Mouse (Mus musculus) gastrocnemius, postnatal 4 days (tissue): ENCODE results near the gene Focad. TPM values are rescaled to one million over a fixed set of nuclear protein-coding genes. Genes with fewer than 3 reads are reported as not detected.

Experiments
- DNase-seq, 2 experiments: peaks; one replicate each; pipeline ENCODE4 v3.0.0; 2021 to 2022; ENCODE audit warnings: low spot score in 2 of 2, mixed read lengths in 2 of 2
- total RNA-seq, 2 experiments: library from RNA; stranded (reverse); gene quantifications; 2 replicates each; pipeline ENCODE4 v1.2.3; 2021

The Focad gene
- total RNA-seq, 2 experiments from 2014 or later: 17.5 to 17.7 TPM

DNA sequence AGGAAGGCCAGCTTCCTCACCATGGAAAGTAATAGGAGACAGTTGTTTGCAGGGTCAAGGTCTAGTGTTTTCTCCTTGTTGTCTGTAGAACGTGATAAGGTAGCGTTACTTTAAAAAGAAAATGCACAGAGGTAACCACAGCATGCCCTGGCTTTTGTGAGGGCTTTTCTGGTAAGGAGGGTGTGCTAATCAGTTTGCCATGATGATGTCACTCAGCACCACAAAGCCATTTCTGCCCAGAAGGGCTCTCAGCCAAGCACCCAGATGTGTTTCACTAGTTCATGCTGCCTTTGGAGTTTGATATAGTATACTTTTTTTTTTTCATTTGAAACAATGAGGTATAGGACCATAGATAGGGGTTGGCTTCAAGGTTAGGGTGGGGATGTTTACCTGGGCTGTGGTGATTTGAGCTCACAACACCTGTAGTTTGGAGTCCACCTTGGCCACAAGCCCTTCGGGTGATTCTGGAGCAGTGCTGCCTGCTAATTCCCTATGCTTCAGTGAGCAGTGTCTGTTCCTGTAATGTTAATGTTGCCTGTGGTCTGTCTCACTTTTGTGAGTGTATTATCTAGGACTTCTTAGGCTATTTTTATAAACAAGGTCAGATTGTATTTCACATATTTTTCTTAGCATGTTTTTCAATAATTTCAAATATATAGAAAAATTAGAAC is 61.2 kb downstream of the Focad start:
- no peak for DNase-seq

GRCm38 (mm10) chr4:88156961-88157360 is 62.5 kb downstream of the Focad start:
- DNase-seq: no peak

DNA sequence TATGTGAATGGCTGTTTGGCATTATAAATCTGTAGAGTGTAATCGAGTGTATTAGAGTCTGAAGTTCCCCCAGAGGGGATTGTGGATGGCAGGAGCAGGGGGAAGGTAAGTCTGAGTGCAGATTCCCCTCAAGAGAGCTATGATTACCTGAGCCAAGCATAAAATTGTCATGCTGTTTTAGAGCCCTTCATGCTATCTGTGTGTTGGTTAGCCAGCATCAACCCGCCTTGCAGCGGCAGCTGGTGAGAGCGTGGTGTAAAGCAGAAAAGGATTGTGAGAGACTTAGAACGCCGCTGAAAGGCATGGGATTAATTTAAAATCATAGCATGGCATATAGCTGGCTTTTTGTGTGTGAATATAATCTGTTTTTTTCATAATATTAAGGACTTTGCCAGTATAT is 63.2 kb downstream of the Focad start:
- no peak for DNase-seq

GRCm38 (mm10) chr4:88159256-88159655 is 64.8 kb downstream of the Focad start:
- DNase-seq: no peak

DNA sequence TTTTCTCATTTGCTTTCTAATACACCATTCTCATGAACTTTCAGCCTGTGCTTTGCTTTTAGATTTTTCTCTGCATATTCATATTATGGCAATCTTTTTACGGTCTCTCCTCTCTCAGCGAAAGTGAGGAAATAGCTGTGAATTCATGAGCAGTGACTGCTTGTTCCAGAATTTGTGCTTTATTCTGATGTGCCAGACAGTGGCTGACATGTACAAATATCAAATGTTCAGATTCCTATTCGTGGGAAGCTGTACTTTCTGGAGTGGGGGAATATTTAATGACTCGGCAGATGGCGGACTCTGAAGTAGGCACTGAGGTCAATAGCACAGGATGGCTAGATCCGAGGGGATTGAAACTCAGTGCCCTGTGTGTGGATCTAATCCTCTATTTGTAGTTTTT is 65.3 kb downstream of the Focad start:
- DNase-seq: no peak

- no peak for DNase-seq
Observed at GRCm38 (mm10) chr4:88163511-88164247, 69.2 kb downstream of the Focad start.

DNA sequence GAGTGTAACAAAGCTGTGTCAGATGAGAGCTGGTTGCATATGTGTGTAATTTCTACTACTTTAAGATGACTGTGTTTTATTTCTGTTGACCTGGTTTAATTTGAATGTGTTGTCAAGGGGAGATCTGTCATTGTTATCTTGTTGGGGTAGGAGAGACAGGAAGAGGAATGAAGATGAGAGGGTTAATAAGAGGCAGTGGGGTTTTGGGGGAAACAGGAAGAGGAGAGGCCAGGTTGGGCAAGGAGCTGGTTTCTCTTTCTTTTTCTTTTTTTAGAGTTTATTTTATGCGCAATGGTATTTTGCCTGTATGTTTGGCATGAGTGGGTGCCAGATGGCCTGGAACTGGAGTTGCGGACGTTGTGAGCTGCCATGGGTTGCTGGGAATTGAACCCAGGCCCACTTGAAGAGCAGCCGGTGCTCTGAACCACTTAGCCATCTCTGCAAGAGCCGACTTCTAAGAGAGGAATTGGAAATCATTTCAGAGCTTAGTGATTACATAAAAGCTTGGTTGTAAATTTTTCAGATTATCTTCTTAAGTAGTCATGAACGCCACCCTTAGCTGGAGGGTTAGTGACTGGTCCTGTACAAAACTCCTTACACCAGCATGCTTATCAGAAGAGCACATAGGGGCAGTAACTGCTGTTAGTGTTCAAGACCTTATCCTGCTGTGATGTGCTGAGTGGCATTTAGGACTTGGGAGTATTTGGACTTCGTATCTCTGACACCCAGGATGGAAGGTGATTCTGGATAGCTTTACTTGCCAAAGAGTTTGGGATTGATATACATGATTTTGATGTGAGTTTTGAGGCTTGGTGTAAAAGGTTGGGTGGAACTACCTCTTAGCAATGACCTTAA is 72.8 kb downstream of the Focad start:
- DNase-seq: no peak

- DNase-seq: no peak
Observed at GRCm38 (mm10) chr4:88175058-88175974, 80.9 kb downstream of the Focad start.

DNA sequence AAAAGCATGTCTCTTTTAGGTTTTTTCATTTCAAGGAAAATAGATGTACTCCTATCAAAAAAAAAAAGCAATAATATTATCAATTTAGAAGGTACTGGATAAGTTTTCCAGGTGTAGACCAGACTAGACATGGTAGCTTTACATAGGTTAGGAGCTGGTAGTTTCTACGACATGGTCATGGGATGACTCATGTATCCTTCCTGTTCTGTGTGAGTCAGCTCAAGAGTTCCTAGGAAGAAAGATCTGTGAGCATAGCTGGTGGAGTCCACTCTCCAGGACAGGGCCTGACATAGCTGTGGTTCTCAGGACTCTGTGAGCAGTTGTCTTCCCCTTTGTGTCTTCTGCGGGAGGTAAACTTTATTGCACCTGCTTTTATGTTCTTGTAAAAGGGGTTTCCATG is 84.9 kb downstream of the Focad start:
- no peak for DNase-seq

GRCm38 (mm10) chr4:88184293-88184692 is 89.9 kb downstream of the Focad start:
- DNase-seq: no peak

- DNase-seq: no peak
Observed at GRCm38 (mm10) chr4:88185872-88186426, 91.5 kb downstream of the Focad start.

GRCm38 (mm10) chr4:88187649-88188048 is 93.2 kb downstream of the Focad start:
- no peak for DNase-seq

DNA sequence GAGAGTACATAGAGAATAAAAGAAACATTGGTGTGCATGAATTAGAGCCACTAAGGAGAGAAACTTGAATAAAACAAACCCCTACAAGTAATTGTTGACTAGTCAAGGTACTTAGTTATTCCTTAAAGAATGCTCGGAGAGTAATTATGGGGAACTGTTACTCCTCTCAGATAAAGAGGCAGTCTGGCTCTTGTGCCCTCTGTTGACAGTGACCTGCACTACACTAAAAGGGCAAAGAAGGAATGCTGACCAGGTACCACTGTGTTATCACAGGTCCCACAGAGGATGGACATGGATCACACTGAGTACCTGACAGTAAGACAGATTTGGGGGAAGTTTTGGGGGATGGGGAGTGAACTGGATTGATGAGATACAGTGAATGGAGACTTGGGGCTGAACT is 95.1 kb downstream of the Focad start:
- no peak for DNase-seq

GRCm38 (mm10) chr4:88194256-88194655 is 99.8 kb downstream of the Focad start:
- DNase-seq: no peak

GRCm38 (mm10) chr4:88195898-88196495 is 101.6 kb downstream of the Focad start:
- no peak for DNase-seq

GRCm38 (mm10) chr4:88196500-88196912 is 102.1 kb downstream of the Focad start:
- DNase-seq: no peak

DNA sequence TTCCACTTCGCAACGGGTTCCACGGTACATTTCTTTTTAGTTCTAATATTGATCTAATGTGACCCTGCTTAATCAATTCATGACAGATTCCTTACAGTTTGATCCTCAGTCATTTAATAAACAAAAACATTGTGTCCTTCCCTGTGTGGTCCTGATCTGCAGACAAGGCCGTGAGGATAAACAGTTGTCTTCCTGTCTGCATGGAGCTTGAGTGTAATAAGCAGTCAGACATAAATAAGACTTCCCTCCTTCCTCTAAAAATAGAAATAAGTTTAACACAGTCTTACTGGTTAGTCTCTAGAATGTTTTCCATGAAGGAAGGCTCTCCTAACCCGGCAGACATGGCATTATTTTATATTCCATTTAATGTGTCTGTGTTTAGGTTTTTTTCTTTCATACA is 102.8 kb downstream of the Focad start:
- no peak for DNase-seq

GRCm38 (mm10) chr4:88199186-88199585 is 104.8 kb downstream of the Focad start:
- DNase-seq: no peak

GRCm38 (mm10) chr4:88201047-88201446 is 106.6 kb downstream of the Focad start:
- DNase-seq: no peak

GRCm38 (mm10) chr4:88208676-88209075 is 114.2 kb downstream of the Focad start:
- no peak for DNase-seq
